Mouse (Mus musculus): ENCODE measurements around the gene Timm8b.

Gene Timm8b

GRCm38 (mm10) chr9:50603189-50603997 lies at the start of gene Timm8b, which contains the start of gene Sdhd:
Timm8b (plus strand) TSS chr9:50603910.
Sdhd (minus strand) TSS chr9:50603812.
- peak; percentile 86 to 94 for DNase-seq (ENCODE audit: low spot score in 2 of 2)

GRCm38 (mm10) chr9:50554241-50555093 lies 49.2 kb upstream of the Timm8b start, which contains the start of gene Il18:
Il18 (plus strand) TSS chr9:50554827.
- DNase-seq (ENCODE audit: low spot score in 2 of 2): peak; percentile 16 to 50

- DNase-seq (ENCODE audit: low spot score in 2 of 2): no peak
Observed at GRCm38 (mm10) chr9:50555094-50555446, 48.6 kb upstream of the Timm8b start, which contains the start of gene Bco2. Bco2 (minus strand) TSS chr9:50555181.

GRCm38 (mm10) chr9:50561145-50561917 lies 42.4 kb upstream of the Timm8b start, which contains the start of gene Tex12:
Tex12 (minus strand) TSS chr9:50561325.
- DNase-seq (ENCODE audit: low spot score in 2 of 2): no peak

GRCm38 (mm10) chr9:50561918-50562360 lies 41.8 kb upstream of the Timm8b start:
- DNase-seq (ENCODE audit: low spot score in 2 of 2): no peak

- DNase-seq (ENCODE audit: low spot score in 2 of 2): no peak
Observed at GRCm38 (mm10) chr9:50565173-50565572, 38.5 kb upstream of the Timm8b start.

GRCm38 (mm10) chr9:50565940-50566339 lies 37.8 kb upstream of the Timm8b start:
- DNase-seq (ENCODE audit: low spot score in 2 of 2): no peak

GRCm38 (mm10) chr9:50567372-50567771 lies 36.3 kb upstream of the Timm8b start:
- DNase-seq (ENCODE audit: low spot score in 2 of 2): no peak

GRCm38 (mm10) chr9:50567881-50568280 lies 35.8 kb upstream of the Timm8b start:
- DNase-seq (ENCODE audit: low spot score in 2 of 2): no peak

- no peak for DNase-seq (ENCODE audit: low spot score in 2 of 2)
Observed at GRCm38 (mm10) chr9:50569599-50570525, 33.8 kb upstream of the Timm8b start.

- DNase-seq (ENCODE audit: low spot score in 2 of 2): no peak
Observed at GRCm38 (mm10) chr9:50580370-50580769, 23.3 kb upstream of the Timm8b start.

- no peak for DNase-seq (ENCODE audit: low spot score in 2 of 2)
Observed at GRCm38 (mm10) chr9:50585145-50585818, 18.4 kb upstream of the Timm8b start.

GRCm38 (mm10) chr9:50586955-50587354 lies 16.8 kb upstream of the Timm8b start:
- no peak for DNase-seq (ENCODE audit: low spot score in 2 of 2)

- DNase-seq (ENCODE audit: low spot score in 2 of 2): no peak
Observed at GRCm38 (mm10) chr9:50590856-50591518, 12.7 kb upstream of the Timm8b start.

- no peak for DNase-seq (ENCODE audit: low spot score in 2 of 2)
Observed at GRCm38 (mm10) chr9:50592955-50593354, 10.8 kb upstream of the Timm8b start.

GRCm38 (mm10) chr9:50593544-50593943 lies 10.2 kb upstream of the Timm8b start:
- DNase-seq (ENCODE audit: low spot score in 2 of 2): peak; percentile 47 to 71

- DNase-seq (ENCODE audit: low spot score in 2 of 2): no peak
Observed at GRCm38 (mm10) chr9:50594794-50595417, 8.8 kb upstream of the Timm8b start.

- no peak for DNase-seq (ENCODE audit: low spot score in 2 of 2)
Observed at GRCm38 (mm10) chr9:50596973-50597372, 6.7 kb upstream of the Timm8b start.

- DNase-seq (ENCODE audit: low spot score in 2 of 2): no peak
Observed at GRCm38 (mm10) chr9:50601536-50601935, 2.2 kb upstream of the Timm8b start.

Measured in spleen, postnatal 10 days (tissue).